Mouse (Mus musculus) CH12.LX (cell line): Measurements from ENCODE around the gene Suox. TPM values are rescaled to one million over a fixed set of nuclear protein-coding genes. Genes with fewer than 3 reads are reported as not detected.
"Not testable (repeated sequence)": the region's sequence is repeated elsewhere in the genome, so short reads cannot be mapped to it uniquely, and the experiment has no call there.

Experiments
- DNase-seq: peaks from one replicate; pipeline ENCODE4 v3.0.0-alpha.2; 2013; ENCODE audit errors: extremely low read depth
- H3K27ac ChIP-seq: 2 replicates; pipeline ENCODE4 v1.5.1; 2012; ENCODE audit warnings: low read depth, mild to moderate bottlenecking, control low read depth, moderate library complexity; ENCODE audit not compliant: insufficient read depth
- H3K27me3 ChIP-seq: replicated peaks from 2 replicates; pipeline ENCODE3; 2012; ENCODE audit warnings: inconsistent platforms
- H3K36me3 ChIP-seq, 2 experiments: replicated peaks in 1 of 2; 2 replicates each; pipeline versions ENCODE3 to v1.6.1; 2012; ENCODE audit warnings: inconsistent platforms in 1 of 2, low read length in 1 of 2, mild to moderate bottlenecking in 1 of 2, mixed read lengths in 1 of 2, moderate library complexity in 1 of 2; ENCODE audit not compliant: control insufficient read depth in 1 of 2, insufficient read depth in 1 of 2
- H3K4me1 ChIP-seq, 2 experiments: 2 replicates each; pipeline ENCODE4 v1.6.1; 2012; ENCODE audit warnings: inconsistent platforms in 1 of 2, moderate library complexity in 1 of 2; ENCODE audit not compliant: insufficient read depth in 2 of 2, control insufficient read depth in 1 of 2
- H3K4me2 ChIP-seq: 2 replicates; pipeline ENCODE4 v1.6.1; 2012; ENCODE audit warnings: low read depth, mild to moderate bottlenecking, control low read depth; ENCODE audit not compliant: poor library complexity, insufficient read depth, severe bottlenecking
- H3K4me3 ChIP-seq, 3 experiments: fragments of 150-350 bp in 1 of 3; sonication (generic) in 1 of 3; replicated peaks in 1 of 3; 2 replicates each; pipeline versions ENCODE3 to v1.5.1; 2011 to 2012; ENCODE audit warnings: low read depth in 2 of 3, low read length in 2 of 3, mild to moderate bottlenecking in 2 of 3, moderate library complexity in 2 of 3, control low read depth in 1 of 3, improper control_type of control experiment in 1 of 3, inconsistent platforms in 1 of 3, mixed read lengths in 1 of 3; ENCODE audit not compliant: poor library complexity in 1 of 3
- H3K79me2 ChIP-seq: replicated peaks from 2 replicates; pipeline ENCODE4 v1.6.1; 2012; ENCODE audit warnings: mild to moderate bottlenecking, moderate library complexity; ENCODE audit not compliant: control insufficient read depth, poor library complexity, insufficient read depth, severe bottlenecking; ENCODE audit errors: extremely low read depth
- H3K9ac ChIP-seq: 2 replicates; pipeline ENCODE4 v1.6.1; 2012; ENCODE audit warnings: low read depth, mild to moderate bottlenecking, control low read depth, moderate library complexity; ENCODE audit not compliant: insufficient read depth
- H3K9me3 ChIP-seq: replicated peaks from 2 replicates; pipeline ENCODE3; 2012; ENCODE audit warnings: low read length, inconsistent platforms, mixed read lengths
- BHLHE40 ChIP-seq: IDR thresholded peaks from 2 replicates; pipeline ENCODE4 v1.6.1; 2011; ENCODE audit warnings: mild to moderate bottlenecking, low read depth, low read length, improper control_type of control experiment
- GABPA ChIP-seq: IDR thresholded peaks from 2 replicates; pipeline ENCODE4 v1.6.1; 2012; ENCODE audit warnings: low read depth, low read length, improper control_type of control experiment, inconsistent platforms; ENCODE audit not compliant: insufficient replicate concordance
- HCFC1 ChIP-seq: IDR thresholded peaks from 2 replicates; pipeline ENCODE4 v1.6.1; 2012; ENCODE audit warnings: low read depth, mild to moderate bottlenecking, inconsistent platforms, low read length, improper control_type of control experiment
- KAT2A ChIP-seq: IDR thresholded peaks from 2 replicates; pipeline ENCODE4 v1.6.1; 2012; ENCODE audit warnings: low read length, improper control_type of control experiment, inconsistent platforms; ENCODE audit not compliant: insufficient replicate concordance
- MEF2A ChIP-seq: IDR thresholded peaks from 2 replicates; pipeline ENCODE4 v1.6.1; 2014; ENCODE audit warnings: low read depth, mild to moderate bottlenecking, inconsistent platforms, low read length, improper control_type of control experiment, borderline replicate concordance
- MXI1 ChIP-seq: IDR thresholded peaks from 2 replicates; pipeline ENCODE4 v1.6.1; 2011; ENCODE audit warnings: mild to moderate bottlenecking, low read depth, low read length, improper control_type of control experiment
- NRF1 ChIP-seq: IDR thresholded peaks from 2 replicates; pipeline ENCODE4 v1.6.1; 2014; ENCODE audit warnings: low read depth, mild to moderate bottlenecking, inconsistent platforms, low read length, improper control_type of control experiment, moderate library complexity
- PAX5 ChIP-seq: IDR thresholded peaks from 2 replicates; pipeline ENCODE4 v1.6.1; 2012; ENCODE audit warnings: low read length, inconsistent platforms, mixed read lengths
- POLR2A ChIP-seq: IDR thresholded peaks from 2 replicates; pipeline ENCODE4 v1.6.1; 2011; ENCODE audit warnings: low read depth, mild to moderate bottlenecking, improper control_type of control experiment, low read length
- RAD21 ChIP-seq: IDR thresholded peaks from 2 replicates; pipeline ENCODE4 v1.6.1; 2011; ENCODE audit warnings: low read depth, mild to moderate bottlenecking, low read length, improper control_type of control experiment, moderate library complexity
- TBP ChIP-seq: conservative IDR thresholded peaks from 2 replicates; pipeline ENCODE4 v1.6.1; 2011; ENCODE audit warnings: low read depth, low read length, improper control_type of control experiment
- TCF12 ChIP-seq: IDR thresholded peaks from 2 replicates; pipeline ENCODE4 v1.6.1; 2014; ENCODE audit warnings: low read depth, mild to moderate bottlenecking, inconsistent platforms, low read length, improper control_type of control experiment
- UBTF ChIP-seq: IDR thresholded peaks from 2 replicates; pipeline ENCODE4 v1.6.1; 2012; ENCODE audit warnings: low read depth, mild to moderate bottlenecking, inconsistent platforms, low read length, improper control_type of control experiment, moderate library complexity
- USF1 ChIP-seq: IDR thresholded peaks from 2 replicates; pipeline ENCODE4 v1.6.1; 2014; ENCODE audit warnings: low read depth, mild to moderate bottlenecking, inconsistent platforms, low read length, improper control_type of control experiment
- ZNF384 ChIP-seq: IDR thresholded peaks from 2 replicates; pipeline ENCODE4 v1.6.1; 2012; ENCODE audit warnings: low read depth, low read length, improper control_type of control experiment, inconsistent platforms
- dilution Hi-C: fragments of 300-500 bp; cut with MboI; formaldehyde crosslinking; loops from 2 replicates; pipeline ENCODE4 v1.14.3; 2020; ENCODE audit warnings: low sequenced_read_pairs; ENCODE audit not compliant: extremely low pct_unique_long_range_greater_than_20kb, extremely low pct_ligation_motif_present
- in situ Hi-C: fragments of 300-500 bp; cut with MboI; formaldehyde crosslinking; loops from 3 replicates; pipeline ENCODE4 v1.14.3; 2019; ENCODE audit warnings: low sequenced_read_pairs, low pct_ligation_motif_present, low pct_unique_long_range_greater_than_20kb, mixed read lengths
- polyA plus RNA-seq: library from polyadenylated mRNA; unstranded; fragments of >175 nt; gene quantifications from 2 replicates; pipeline ENCODE4 v1.2.1, GENCODE M21; 2012; ENCODE audit warnings: low read depth; ENCODE audit not compliant: insufficient read length
- total RNA-seq, 2 experiments: library from RNA; depleted of rRNA; stranded (reverse); fragments of 300-350 nt in 1 of 2; fragments of >200 nt in 1 of 2; gene quantifications; 2 replicates each; pipeline ENCODE4 v1.2.3; 2012 to 2014

The Suox gene
- total and polyA plus RNA-seq, 3 experiments: 9.0 to 11.4 (median 10.5) TPM

- no peak overlapping the region for H3K27ac ChIP-seq
- no peak for TF ChIP-seq MXI1
- TF ChIP-seq, all 38 proteins: peak for 0
- no peak overlapping the region for H3K4me2 ChIP-seq
- in situ Hi-C loops: no loop called here
- H3K27me3 ChIP-seq: no peaks in the 10 kb centered on the region
- no peak overlapping the region for H3K9ac ChIP-seq
- no peaks in the 10 kb centered on the region for H3K79me2 ChIP-seq
- peaks cover 6 to 9% of the 10 kb centered on the region in 2 experiments for H3K4me1 ChIP-seq
- no peak for DNase-seq
- dilution Hi-C loops: no loop called here
- no peaks in the 10 kb centered on the region for H3K9me3 ChIP-seq
- H3K36me3 ChIP-seq: peaks cover 0 to 4% of the 10 kb centered on the region in 2 experiments
- no peak overlapping the region for H3K4me3 ChIP-seq
Observed at GRCm38 (mm10) chr10:128635697-128636096, 38.2 kb downstream of the Suox start.

- Histone ChIP-seq H3K27me3 (no peaks in the 10 kb centered on the region), H3K79me2 (no peaks in the 10 kb centered on the region), H3K36me3 (peaks cover 0 to 2% of the 10 kb centered on the region in 2 experiments), H3K27ac (no peak overlapping the region), H3K4me1 (peaks cover 5 to 6% of the 10 kb centered on the region in 2 experiments), H3K9me3 (no peaks in the 10 kb centered on the region), H3K4me2 (no peak overlapping the region), H3K9ac (no peak overlapping the region), H3K4me3 (no peak overlapping the region)
- no peak for DNase-seq
- dilution Hi-C loops (no loop called here), in situ Hi-C loops (no loop called here)
- no peak for TF ChIP-seq HCFC1
- TF ChIP-seq BHLHE40: no peak
- no peak for TF ChIP-seq UBTF
- no peak for TF ChIP-seq GABPA
- TF ChIP-seq KAT2A: no peak
- no peak for TF ChIP-seq POLR2A
- TF ChIP-seq TCF12: no peak
- TF ChIP-seq ZNF384: no peak
- TF ChIP-seq PAX5: no peak
- TF ChIP-seq USF1: no peak
- no peak for TF ChIP-seq TBP
- TF ChIP-seq NRF1: no peak
- no peak for TF ChIP-seq RAD21
- no peak for TF ChIP-seq MEF2A
Observed at GRCm38 (mm10) chr10:128631571-128631970, 42.3 kb downstream of the Suox start.

- dilution Hi-C loops, H3K9me3 ChIP-seq, DNase-seq, H3K27ac ChIP-seq, H3K79me2 ChIP-seq, in situ Hi-C loops, H3K4me1 ChIP-seq, H3K4me2 ChIP-seq, H3K4me3 ChIP-seq, H3K27me3 ChIP-seq, H3K36me3 ChIP-seq, H3K9ac ChIP-seq: not testable (repeated sequence)
Observed at GRCm38 (mm10) chr10:128630306-128630705, 43.6 kb downstream of the Suox start.
